Mouse (Mus musculus) hindbrain, embryonic 12.5 days (tissue): ENCODE results near the gene Zmynd15. TPM values are rescaled to one million over a fixed set of nuclear protein-coding genes. Genes with fewer than 3 reads are reported as not detected.

Source experiments
- ATAC-seq: fragments of 200-750 bp; cut with Nextera tagmentation; 2 replicates; pipeline ENCODE4 v1.8.0; 2017; ENCODE audit warnings: moderate TSS enrichment; ENCODE audit not compliant: low FRiP score
- H3K27ac ChIP-seq: fragments of 300-500 bp; sonication (generic); 2 replicates; pipeline ENCODE4 v1.5.1; 2016; ENCODE audit warnings: mild to moderate bottlenecking
- H3K27me3 ChIP-seq: fragments of 300-500 bp; sonication (generic); 2 replicates; pipeline ENCODE4 v1.6.1; 2016; ENCODE audit warnings: mild to moderate bottlenecking
- H3K36me3 ChIP-seq: fragments of 300-500 bp; sonication (generic); 2 replicates; pipeline ENCODE4 v1.6.1; 2016; ENCODE audit warnings: mild to moderate bottlenecking
- H3K4me1 ChIP-seq: fragments of 300-500 bp; sonication (generic); 2 replicates; pipeline ENCODE4 v1.6.1; 2016
- H3K4me2 ChIP-seq: fragments of 300-500 bp; sonication (generic); replicated peaks from 2 replicates; pipeline ENCODE4 v1.6.1; 2016; ENCODE audit warnings: mild to moderate bottlenecking
- H3K4me3 ChIP-seq: fragments of 300-500 bp; sonication (generic); 2 replicates; pipeline ENCODE4 v1.5.1; 2016; ENCODE audit warnings: mild to moderate bottlenecking
- H3K9ac ChIP-seq: fragments of 300-500 bp; sonication (generic); 2 replicates; pipeline ENCODE4 v1.6.1; 2016; ENCODE audit warnings: mild to moderate bottlenecking, moderate library complexity
- H3K9me3 ChIP-seq: fragments of 300-500 bp; sonication (generic); replicated peaks from 2 replicates; pipeline ENCODE4 v1.6.1; 2016; ENCODE audit warnings: mild to moderate bottlenecking
- WGBS: fragments of 180-500 bp; shearing (Covaris S2); methylation state at CpG from one replicate; pipeline ENCODE4 v1.1.7; 2016; 5-methylcytosine and 5-hydroxymethylcytosine counted together
- microRNA-seq: library from miRNA; unstranded; fragments of <30 nt; microRNA quantifications from one replicate; pipeline ENCODE4, GENCODE M21; 2017
- polyA plus RNA-seq: library from polyadenylated mRNA; unstranded; fragments of >200 nt; fragmentation: Nextera tagmentation; extraction: Ambion mirVana; gene quantifications from 2 replicates; pipeline ENCODE4 v1.2.1, GENCODE M21; 2016

Gene Zmynd15
- polyA plus RNA-seq, 1 experiment from 2014 or later, result 1.1 TPM

DNA sequence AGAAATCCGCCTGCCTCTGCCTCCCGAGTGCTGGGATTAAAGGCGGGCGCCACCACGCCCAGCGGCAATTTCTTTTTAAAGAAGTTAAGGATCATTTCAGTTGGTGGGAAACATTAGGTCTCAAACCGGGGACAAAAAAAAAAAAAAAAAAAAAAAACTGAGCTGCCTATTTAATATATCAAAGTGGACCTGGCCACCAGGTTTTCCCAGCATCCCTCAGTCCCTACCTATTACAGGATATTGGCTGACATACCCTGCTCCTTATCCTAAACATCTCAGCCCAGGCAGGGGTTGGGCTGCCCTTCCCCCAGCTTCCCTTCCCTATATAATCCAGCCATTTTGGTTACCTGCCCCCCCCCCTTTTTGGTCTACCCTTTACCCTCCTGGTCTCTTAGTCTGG is 52.6 kb downstream of the Zmynd15 start:
- Histone ChIP-seq H3K9ac (no peak overlapping the region), H3K27me3 (0 out of 2 replicates have a peak, but pooled peaks cover 11% of the 10 kb centered on the region), H3K27ac (no peak overlapping the region), H3K4me2 (no peak overlapping the region), H3K4me3 (no peak overlapping the region), H3K9me3 (no peaks in the 10 kb centered on the region), H3K4me1 (peaks cover 8% of the 10 kb centered on the region), H3K36me3 (no peaks in the 10 kb centered on the region)
- WGBS, result 96% methylated on average over 7 of the region's 7 CpGs
- ATAC-seq, result no peak

DNA sequence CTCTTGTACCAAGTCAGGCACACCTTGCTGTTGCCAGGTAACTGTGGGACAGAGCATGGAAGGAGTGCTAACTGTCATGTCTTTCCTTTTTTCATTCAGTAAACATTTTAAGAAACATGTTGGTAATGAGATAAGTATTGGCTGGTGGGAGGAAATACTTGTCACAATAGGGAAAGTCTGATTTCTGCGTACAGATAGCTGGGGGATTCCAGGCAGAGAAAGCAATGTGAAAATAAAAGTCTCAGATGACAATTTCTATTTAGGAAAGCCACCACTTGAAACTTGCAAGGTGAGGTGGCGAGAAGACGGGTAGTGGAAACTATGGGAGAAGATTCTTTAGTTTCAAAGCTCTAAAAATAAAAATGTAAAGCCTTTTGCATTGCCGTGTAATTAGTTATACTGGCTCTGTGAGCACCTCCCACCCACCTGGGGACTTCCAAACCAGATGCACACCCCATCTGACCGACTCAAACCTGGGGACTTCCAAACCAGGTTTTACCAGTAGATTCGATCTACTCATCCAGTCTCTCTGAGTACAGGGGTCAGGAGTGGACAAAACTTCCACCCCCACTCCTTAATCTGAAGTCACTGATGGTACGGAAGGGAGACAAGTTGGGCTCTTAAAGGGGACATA is 53.6 kb downstream of the Zmynd15 start:
- no peak overlapping the region for H3K9ac ChIP-seq
- no peaks in the 10 kb centered on the region for H3K36me3 ChIP-seq
- H3K9me3 ChIP-seq, result no peaks in the 10 kb centered on the region
- H3K4me3 ChIP-seq, result no peak overlapping the region
- H3K4me1 ChIP-seq, result peaks cover 8% of the 10 kb centered on the region
- H3K27ac ChIP-seq, result no peak overlapping the region
- 0 out of 2 replicates have a peak, but pooled peaks cover 11% of the 10 kb centered on the region for H3K27me3 ChIP-seq
- ATAC-seq, result no peak
- 84% methylated on average over 7 of the region's 7 CpGs for WGBS
- H3K4me2 ChIP-seq, result no peak overlapping the region

DNA sequence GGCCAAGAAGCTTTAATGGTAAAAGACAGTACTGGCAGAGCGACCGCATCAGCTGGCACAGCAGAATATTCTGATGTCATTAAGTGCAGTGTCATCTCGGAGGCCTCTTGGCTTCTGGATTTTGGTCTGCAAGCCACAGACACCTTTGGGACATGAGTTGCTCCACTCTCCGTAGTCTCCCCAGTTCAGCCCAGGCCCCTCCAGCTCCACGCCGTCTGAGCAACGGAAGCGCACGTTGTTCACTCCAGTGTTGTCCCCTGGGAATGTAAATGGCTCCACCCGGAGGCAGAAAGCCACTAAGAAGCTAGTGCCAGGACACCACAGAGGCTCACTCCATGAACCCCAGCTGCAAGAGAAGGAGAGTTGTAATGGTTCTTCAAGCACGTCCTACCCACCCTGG is 54.3 kb downstream of the Zmynd15 start:
- H3K4me2 ChIP-seq, result no peak overlapping the region
- ATAC-seq, result no peak

DNA sequence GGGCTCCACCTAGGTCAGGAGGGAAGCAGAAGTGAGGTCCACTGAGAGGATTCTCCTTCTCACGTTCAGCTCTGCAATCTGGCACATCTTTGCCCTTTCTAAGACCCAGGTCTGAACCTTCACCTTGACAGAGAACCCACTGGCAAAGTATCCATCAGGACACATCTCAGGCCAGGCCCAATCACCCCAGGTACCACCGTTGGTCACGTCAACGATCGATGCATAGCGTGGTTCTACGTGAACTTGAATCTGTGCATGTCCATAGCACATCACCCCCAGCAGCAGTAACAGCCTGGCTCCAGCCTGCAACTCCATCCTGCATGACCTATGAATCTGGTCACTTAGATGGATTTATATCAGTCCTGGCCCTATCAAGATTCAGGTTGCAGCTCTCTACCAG is 55.1 kb downstream of the Zmynd15 start, which contains the start of gene Vmo1:
TSS of gene Vmo1 (minus strand) at position 329 of the 400 bp plus-strand sequence.
- ATAC-seq, result no peak
- 88% methylated on average over 7 of the region's 7 CpGs for WGBS

More for the DNA sequence above, 54.3 kb downstream of the Zmynd15 start:
- no peak overlapping the region for H3K9ac ChIP-seq
- peaks cover 8% of the 10 kb centered on the region for H3K4me1 ChIP-seq
- H3K27me3 ChIP-seq, result 0 out of 2 replicates have a peak, but pooled peaks cover 11% of the 10 kb centered on the region
- H3K27ac ChIP-seq, result no peak overlapping the region
- H3K9me3 ChIP-seq, result no peaks in the 10 kb centered on the region
- 51% methylated on average over 11 of the region's 11 CpGs for WGBS
- no peak overlapping the region for H3K4me3 ChIP-seq
- H3K36me3 ChIP-seq, result no peaks in the 10 kb centered on the region

More for the DNA sequence above, 55.1 kb downstream of the Zmynd15 start, which contains the start of gene Vmo1:
- H3K4me1 ChIP-seq, result peaks cover 8% of the 10 kb centered on the region
- no peak within 1 kb of the TSS for H3K9ac ChIP-seq
- H3K27me3 ChIP-seq, result 0 out of 2 replicates have a peak, but pooled peaks cover 11% of the 10 kb centered on the region
- no peak within 1 kb of the TSS for H3K4me3 ChIP-seq
- no peaks in the 10 kb centered on the region for H3K9me3 ChIP-seq
- H3K4me2 ChIP-seq, result no peak within 1 kb of the TSS
- no peak within 1 kb of the TSS for H3K27ac ChIP-seq
- H3K36me3 ChIP-seq, result no peaks in the 10 kb centered on the region

Small RNA genes within 50 kb of the gene (microRNA-seq; reads per million reads assigned to microRNA genes)
- not detected for gene Mir7115

Other genes starting within 250 kb of the Zmynd15 start
- 2.4 and 2.6 TPM in 2 replicates for gene Slc16a11, start 246.7 kb upstream of the Zmynd15 start, polyA plus RNA-seq
- gene Slc16a13, start 238.4 kb upstream of the Zmynd15 start, polyA plus RNA-seq, result 16.4 and 20.8 TPM in 2 replicates
- gene Bcl6b, start 229.6 kb upstream of the Zmynd15 start, polyA plus RNA-seq, result 5.4 and 8.3 TPM in 2 replicates
- 197 and 210 TPM in 2 replicates for gene 0610010K14Rik, start 221.5 kb upstream of the Zmynd15 start, polyA plus RNA-seq
- 11.3 and 14.6 TPM in 2 replicates for gene Gm21988, start 219.6 kb upstream of the Zmynd15 start, polyA plus RNA-seq
- gene Rnasek, start 219.6 kb upstream of the Zmynd15 start, polyA plus RNA-seq, result 195 and 200 TPM in 2 replicates
- gene Alox12, start 204.1 kb upstream of the Zmynd15 start, polyA plus RNA-seq, result 2.2 and 3.3 TPM in 2 replicates
- not detected in 2 replicates for gene Alox12e, start 136.8 kb upstream of the Zmynd15 start, polyA plus RNA-seq
- gene Alox15, start 107.4 kb upstream of the Zmynd15 start, polyA plus RNA-seq, result 0.09 TPM in 1 of 2 replicates, not detected in the other
- gene Pelp1, start 49.4 kb upstream of the Zmynd15 start, polyA plus RNA-seq, result 40.2 and 40.4 TPM in 2 replicates
- 36.5 and 36.8 TPM in 2 replicates for gene Arrb2, start 26.8 kb upstream of the Zmynd15 start, polyA plus RNA-seq
- gene Med11, start 7.5 kb upstream of the Zmynd15 start, polyA plus RNA-seq, result 32.7 and 36.1 TPM in 2 replicates
- gene Cxcl16, start 551 bp downstream of the Zmynd15 start, polyA plus RNA-seq, result 2.0 and 2.1 TPM in 2 replicates
- 0.36 TPM in 1 of 2 replicates, not detected in the other for gene Tm4sf5, start 45.8 kb downstream of the Zmynd15 start, polyA plus RNA-seq
- 0.34 TPM in 1 of 2 replicates, not detected in the other for gene Vmo1, start 55.2 kb downstream of the Zmynd15 start, polyA plus RNA-seq
- 0.36 TPM in 1 of 2 replicates, not detected in the other for gene Gltpd2, start 59.8 kb downstream of the Zmynd15 start, polyA plus RNA-seq
- 679 and 744 TPM in 2 replicates for gene Psmb6, start 65.9 kb downstream of the Zmynd15 start, polyA plus RNA-seq
- gene Gm40193, start 73.5 kb downstream of the Zmynd15 start, polyA plus RNA-seq, result not detected in 2 replicates
- gene Pld2, start 80.6 kb downstream of the Zmynd15 start, polyA plus RNA-seq, result 7.2 and 7.8 TPM in 2 replicates
- gene Mink1, start 103.4 kb downstream of the Zmynd15 start, polyA plus RNA-seq, result 17.3 and 19.1 TPM in 2 replicates
- gene 4930544D05Rik, start 156.4 kb downstream of the Zmynd15 start, polyA plus RNA-seq, result not detected in 2 replicates
- not detected in 2 replicates for gene Chrne, start 159.8 kb downstream of the Zmynd15 start, polyA plus RNA-seq
- 0.10 and 0.38 TPM in 2 replicates for gene Gp1ba, start 179.7 kb downstream of the Zmynd15 start, polyA plus RNA-seq
- 96.0 and 102 TPM in 2 replicates for gene Rnf167, start 187.8 kb downstream of the Zmynd15 start, polyA plus RNA-seq
- 145 and 148 TPM in 2 replicates for gene Slc25a11, start 188.0 kb downstream of the Zmynd15 start, polyA plus RNA-seq
- gene Pfn1, start 195.2 kb downstream of the Zmynd15 start, polyA plus RNA-seq, result 1,190 and 1,267 TPM in 2 replicates
- gene Eno3, start 197.8 kb downstream of the Zmynd15 start, polyA plus RNA-seq, result 14.9 and 18.5 TPM in 2 replicates
- 143 and 144 TPM in 2 replicates for gene Spag7, start 210.0 kb downstream of the Zmynd15 start, polyA plus RNA-seq
- gene Camta2, start 228.7 kb downstream of the Zmynd15 start, polyA plus RNA-seq, result 15.2 and 15.7 TPM in 2 replicates
- gene Inca1, start 240.7 kb downstream of the Zmynd15 start, polyA plus RNA-seq, result 0.99 and 1.4 TPM in 2 replicates
- 2.3 and 3.0 TPM in 2 replicates for gene Kif1c, start 241.1 kb downstream of the Zmynd15 start, polyA plus RNA-seq